Mouse (Mus musculus) MEL (cell line): Measurements from ENCODE around the gene Rnase4.

Experiments used
- CTCF ChIP-seq, 3 experiments: IDR thresholded peaks in 2 of 3; conservative IDR thresholded peaks in 1 of 3; 2 replicates each; pipeline ENCODE4 v1.5.1; 2011 to 2012; ENCODE audit warnings: low read length in 3 of 3, low read depth in 2 of 3, mild to moderate bottlenecking in 2 of 3, improper control_type of control experiment in 1 of 3, inconsistent platforms in 1 of 3, mixed read lengths in 1 of 3, moderate library complexity in 1 of 3; ENCODE audit not compliant: control insufficient read depth in 1 of 3, insufficient read depth in 1 of 3, poor library complexity in 1 of 3, severe bottlenecking in 1 of 3
- GATA1 ChIP-seq: IDR thresholded peaks from 2 replicates; pipeline ENCODE4 v1.6.1; 2011; ENCODE audit warnings: low read depth, low read length, improper control_type of control experiment
- MAFK ChIP-seq: IDR thresholded peaks from 2 replicates; pipeline ENCODE4 v1.6.1; 2011; ENCODE audit warnings: low read depth, mild to moderate bottlenecking, low read length, improper control_type of control experiment, borderline replicate concordance

DNA sequence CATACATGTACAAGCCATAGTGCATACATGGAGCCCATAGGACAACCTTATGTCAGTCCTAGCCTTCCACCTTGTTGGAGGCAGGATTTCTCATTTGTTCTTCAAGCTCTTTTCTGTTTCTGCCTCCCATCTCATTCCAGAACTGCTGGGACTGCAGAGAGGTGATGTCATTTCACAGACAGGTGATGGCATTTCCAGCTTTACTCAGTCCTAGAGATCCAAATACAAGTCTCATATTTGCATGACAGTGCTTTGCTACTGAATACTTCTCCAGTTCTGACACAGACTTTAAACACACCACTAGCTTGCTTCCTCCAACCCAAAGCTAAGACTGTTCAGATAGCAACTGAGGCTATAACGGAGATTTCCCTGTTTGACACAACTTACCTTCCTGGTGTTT, 11.7 kb upstream of the Rnase4 start:
- TF ChIP-seq CTCF (IDR thresholded peaks at IDR 0.05 in 2 of 3, conservative IDR thresholded peaks at IDR 0.05 in 1 of 3; ENCODE audit: control insufficient read depth in 1 of 3, insufficient read depth in 1 of 3, low read depth in 2 of 3, low read length in 3 of 3, poor library complexity in 1 of 3, severe bottlenecking in 1 of 3) (no peak), MAFK (no peak), GATA1 (no peak)
